Mouse (Mus musculus) CH12.LX (cell line): ENCODE results near the gene Mtmr10. TPM values are rescaled to one million over a fixed set of nuclear protein-coding genes. Genes with fewer than 3 reads are reported as not detected.
A peak's percentile ranks its signal among the peaks of the same experiment; 100 is the strongest.

Source experiments
- DNase-seq: peaks from one replicate; pipeline ENCODE4 v3.0.0-alpha.2; 2013; ENCODE audit errors: extremely low read depth
- H3K27ac ChIP-seq: 2 replicates; pipeline ENCODE4 v1.5.1; 2012; ENCODE audit warnings: low read depth, mild to moderate bottlenecking, control low read depth, moderate library complexity; ENCODE audit not compliant: insufficient read depth
- H3K27me3 ChIP-seq: replicated peaks from 2 replicates; pipeline ENCODE3; 2012; ENCODE audit warnings: inconsistent platforms
- H3K36me3 ChIP-seq, 2 experiments: replicated peaks in 1 of 2; 2 replicates each; pipeline versions ENCODE3 to v1.6.1; 2012; ENCODE audit warnings: inconsistent platforms in 1 of 2, low read length in 1 of 2, mild to moderate bottlenecking in 1 of 2, mixed read lengths in 1 of 2, moderate library complexity in 1 of 2; ENCODE audit not compliant: control insufficient read depth in 1 of 2, insufficient read depth in 1 of 2
- H3K4me1 ChIP-seq, 2 experiments: 2 replicates each; pipeline ENCODE4 v1.6.1; 2012; ENCODE audit warnings: inconsistent platforms in 1 of 2, moderate library complexity in 1 of 2; ENCODE audit not compliant: insufficient read depth in 2 of 2, control insufficient read depth in 1 of 2
- H3K4me2 ChIP-seq: 2 replicates; pipeline ENCODE4 v1.6.1; 2012; ENCODE audit warnings: low read depth, mild to moderate bottlenecking, control low read depth; ENCODE audit not compliant: poor library complexity, insufficient read depth, severe bottlenecking
- H3K4me3 ChIP-seq, 3 experiments: fragments of 150-350 bp in 1 of 3; sonication (generic) in 1 of 3; replicated peaks in 1 of 3; 2 replicates each; pipeline versions ENCODE3 to v1.5.1; 2011 to 2012; ENCODE audit warnings: low read depth in 2 of 3, low read length in 2 of 3, mild to moderate bottlenecking in 2 of 3, moderate library complexity in 2 of 3, control low read depth in 1 of 3, improper control_type of control experiment in 1 of 3, inconsistent platforms in 1 of 3, mixed read lengths in 1 of 3; ENCODE audit not compliant: poor library complexity in 1 of 3
- H3K79me2 ChIP-seq: replicated peaks from 2 replicates; pipeline ENCODE4 v1.6.1; 2012; ENCODE audit warnings: mild to moderate bottlenecking, moderate library complexity; ENCODE audit not compliant: control insufficient read depth, poor library complexity, insufficient read depth, severe bottlenecking; ENCODE audit errors: extremely low read depth
- H3K9ac ChIP-seq: 2 replicates; pipeline ENCODE4 v1.6.1; 2012; ENCODE audit warnings: low read depth, mild to moderate bottlenecking, control low read depth, moderate library complexity; ENCODE audit not compliant: insufficient read depth
- H3K9me3 ChIP-seq: replicated peaks from 2 replicates; pipeline ENCODE3; 2012; ENCODE audit warnings: low read length, inconsistent platforms, mixed read lengths
- BHLHE40 ChIP-seq: IDR thresholded peaks from 2 replicates; pipeline ENCODE4 v1.6.1; 2011; ENCODE audit warnings: mild to moderate bottlenecking, low read depth, low read length, improper control_type of control experiment
- CHD1 ChIP-seq: IDR thresholded peaks from 2 replicates; pipeline ENCODE4 v1.6.1; 2012; ENCODE audit warnings: low read depth, low read length, improper control_type of control experiment, inconsistent platforms
- CTCF ChIP-seq, 2 experiments: IDR thresholded peaks in 1 of 2; conservative IDR thresholded peaks in 1 of 2; 2 replicates each; pipeline ENCODE4 v1.5.1; 2011 to 2012; ENCODE audit warnings: low read depth in 2 of 2, low read length in 2 of 2, improper control_type of control experiment in 1 of 2, inconsistent platforms in 1 of 2, mild to moderate bottlenecking in 1 of 2, moderate library complexity in 1 of 2
- E2F4 ChIP-seq: IDR thresholded peaks from 2 replicates; pipeline ENCODE4 v1.6.1; 2011; ENCODE audit warnings: low read depth, low read length, improper control_type of control experiment; ENCODE audit not compliant: insufficient replicate concordance
- ETS1 ChIP-seq: conservative IDR thresholded peaks from 2 replicates; pipeline ENCODE4 v1.6.1; 2012; ENCODE audit warnings: low read depth, mild to moderate bottlenecking, inconsistent platforms, low read length, improper control_type of control experiment, moderate library complexity
- GABPA ChIP-seq: IDR thresholded peaks from 2 replicates; pipeline ENCODE4 v1.6.1; 2012; ENCODE audit warnings: low read depth, low read length, improper control_type of control experiment, inconsistent platforms; ENCODE audit not compliant: insufficient replicate concordance
- HCFC1 ChIP-seq: IDR thresholded peaks from 2 replicates; pipeline ENCODE4 v1.6.1; 2012; ENCODE audit warnings: low read depth, mild to moderate bottlenecking, inconsistent platforms, low read length, improper control_type of control experiment
- IRF4 ChIP-seq: IDR thresholded peaks from 2 replicates; pipeline ENCODE4 v1.6.1; 2014; ENCODE audit warnings: low read depth, mild to moderate bottlenecking, inconsistent platforms, low read length, improper control_type of control experiment
- JUN ChIP-seq: IDR thresholded peaks from 2 replicates; pipeline ENCODE4 v1.6.1; 2011; ENCODE audit warnings: low read depth, mild to moderate bottlenecking, low read length, improper control_type of control experiment, moderate library complexity; ENCODE audit not compliant: insufficient read depth
- KAT2A ChIP-seq: IDR thresholded peaks from 2 replicates; pipeline ENCODE4 v1.6.1; 2012; ENCODE audit warnings: low read length, improper control_type of control experiment, inconsistent platforms; ENCODE audit not compliant: insufficient replicate concordance
- MAFK ChIP-seq: IDR thresholded peaks from 2 replicates; pipeline ENCODE4 v1.6.1; 2011; ENCODE audit warnings: low read length, improper control_type of control experiment; ENCODE audit not compliant: insufficient replicate concordance
- MAX ChIP-seq: IDR thresholded peaks from 2 replicates; pipeline ENCODE4 v1.6.1; 2011; ENCODE audit warnings: low read length, improper control_type of control experiment
- MAZ ChIP-seq: IDR thresholded peaks from 2 replicates; pipeline ENCODE4 v1.6.1; 2012; ENCODE audit warnings: low read depth, mild to moderate bottlenecking, inconsistent platforms, low read length, improper control_type of control experiment, moderate library complexity
- MEF2A ChIP-seq: IDR thresholded peaks from 2 replicates; pipeline ENCODE4 v1.6.1; 2014; ENCODE audit warnings: low read depth, mild to moderate bottlenecking, inconsistent platforms, low read length, improper control_type of control experiment, borderline replicate concordance
- MXI1 ChIP-seq: IDR thresholded peaks from 2 replicates; pipeline ENCODE4 v1.6.1; 2011; ENCODE audit warnings: mild to moderate bottlenecking, low read depth, low read length, improper control_type of control experiment
- MYC ChIP-seq: IDR thresholded peaks from 2 replicates; pipeline ENCODE4 v1.6.1; 2011; ENCODE audit warnings: low read depth, mild to moderate bottlenecking, improper control_type of control experiment, low read length
- NELFE ChIP-seq: IDR thresholded peaks from 2 replicates; pipeline ENCODE4 v1.6.1; 2011; ENCODE audit warnings: low read depth, low read length, improper control_type of control experiment
- NRF1 ChIP-seq: IDR thresholded peaks from 2 replicates; pipeline ENCODE4 v1.6.1; 2014; ENCODE audit warnings: low read depth, mild to moderate bottlenecking, inconsistent platforms, low read length, improper control_type of control experiment, moderate library complexity
- PAX5 ChIP-seq: IDR thresholded peaks from 2 replicates; pipeline ENCODE4 v1.6.1; 2012; ENCODE audit warnings: low read length, inconsistent platforms, mixed read lengths
- POLR2A ChIP-seq: IDR thresholded peaks from 2 replicates; pipeline ENCODE4 v1.6.1; 2011; ENCODE audit warnings: low read depth, mild to moderate bottlenecking, improper control_type of control experiment, low read length
- POLR2AphosphoS2 ChIP-seq: IDR thresholded peaks from 2 replicates; pipeline ENCODE4 v1.6.1; 2011; ENCODE audit warnings: low read depth, low read length, improper control_type of control experiment
- RAD21 ChIP-seq: IDR thresholded peaks from 2 replicates; pipeline ENCODE4 v1.6.1; 2011; ENCODE audit warnings: low read depth, mild to moderate bottlenecking, low read length, improper control_type of control experiment, moderate library complexity
- RCOR1 ChIP-seq: conservative IDR thresholded peaks from 2 replicates; pipeline ENCODE4 v1.6.1; 2012; ENCODE audit warnings: low read depth, mild to moderate bottlenecking, inconsistent platforms, low read length, improper control_type of control experiment
- SIN3A ChIP-seq: IDR thresholded peaks from 2 replicates; pipeline ENCODE4 v1.6.1; 2012; ENCODE audit warnings: low read length, improper control_type of control experiment, inconsistent platforms
- SMC3 ChIP-seq: IDR thresholded peaks from 2 replicates; pipeline ENCODE4 v1.6.1; 2011; ENCODE audit warnings: low read depth, low read length, improper control_type of control experiment
- TCF12 ChIP-seq: IDR thresholded peaks from 2 replicates; pipeline ENCODE4 v1.6.1; 2014; ENCODE audit warnings: low read depth, mild to moderate bottlenecking, inconsistent platforms, low read length, improper control_type of control experiment
- UBTF ChIP-seq: IDR thresholded peaks from 2 replicates; pipeline ENCODE4 v1.6.1; 2012; ENCODE audit warnings: low read depth, mild to moderate bottlenecking, inconsistent platforms, low read length, improper control_type of control experiment, moderate library complexity
- USF2 ChIP-seq: conservative IDR thresholded peaks from 2 replicates; pipeline ENCODE4 v1.6.1; 2011; ENCODE audit warnings: low read depth, low read length, improper control_type of control experiment
- ZC3H11A ChIP-seq: IDR thresholded peaks from 2 replicates; pipeline ENCODE4 v1.6.1; 2012; ENCODE audit warnings: low read depth, mild to moderate bottlenecking, inconsistent platforms, low read length, improper control_type of control experiment
- ZKSCAN1 ChIP-seq: IDR thresholded peaks from 2 replicates; pipeline ENCODE4 v1.6.1; 2012; ENCODE audit warnings: low read depth, inconsistent platforms, low read length, improper control_type of control experiment, borderline replicate concordance
- ZMIZ1 ChIP-seq: IDR thresholded peaks from 2 replicates; pipeline ENCODE4 v1.6.1; 2012; ENCODE audit warnings: low read depth, mild to moderate bottlenecking, inconsistent platforms, low read length, improper control_type of control experiment
- ZNF384 ChIP-seq: IDR thresholded peaks from 2 replicates; pipeline ENCODE4 v1.6.1; 2012; ENCODE audit warnings: low read depth, low read length, improper control_type of control experiment, inconsistent platforms
- dilution Hi-C: fragments of 300-500 bp; cut with MboI; formaldehyde crosslinking; loops from 2 replicates; pipeline ENCODE4 v1.14.3; 2020; ENCODE audit warnings: low sequenced_read_pairs; ENCODE audit not compliant: extremely low pct_unique_long_range_greater_than_20kb, extremely low pct_ligation_motif_present
- in situ Hi-C: fragments of 300-500 bp; cut with MboI; formaldehyde crosslinking; loops from 3 replicates; pipeline ENCODE4 v1.14.3; 2019; ENCODE audit warnings: low sequenced_read_pairs, low pct_ligation_motif_present, low pct_unique_long_range_greater_than_20kb, mixed read lengths
- polyA plus RNA-seq: library from polyadenylated mRNA; unstranded; fragments of >175 nt; gene quantifications from 2 replicates; pipeline ENCODE4 v1.2.1, GENCODE M21; 2012; ENCODE audit warnings: low read depth; ENCODE audit not compliant: insufficient read length
- total RNA-seq, 2 experiments: library from RNA; depleted of rRNA; stranded (reverse); fragments of 300-350 nt in 1 of 2; fragments of >200 nt in 1 of 2; gene quantifications; 2 replicates each; pipeline ENCODE4 v1.2.3; 2012 to 2014

Mtmr10 gene
- total and polyA plus RNA-seq, 3 experiments, result 1.8 to 2.1 (median 2.0) TPM

DNA sequence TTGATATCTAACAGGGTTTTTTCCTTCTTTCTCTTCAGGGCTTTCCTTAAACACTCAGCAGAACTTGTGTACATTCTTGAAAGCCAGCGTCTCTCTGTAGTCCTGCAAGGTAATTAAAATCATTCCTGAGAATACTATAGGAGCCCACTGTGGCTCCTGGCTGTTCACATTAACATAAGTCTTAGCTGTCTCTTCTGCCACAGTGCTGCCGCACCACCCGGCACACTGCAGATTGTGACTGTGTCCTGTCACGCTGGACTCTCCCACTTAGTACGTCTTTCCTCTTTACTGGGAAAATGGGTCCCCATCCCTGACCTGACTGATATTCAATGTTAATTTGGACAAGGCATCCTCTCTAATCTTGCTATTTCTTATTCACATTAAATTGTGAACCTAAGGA is 33.7 kb downstream of the Mtmr10 start (continued):
- no peak for TF ChIP-seq NELFE
- TF ChIP-seq, all 38 proteins: peak for 0

DNA sequence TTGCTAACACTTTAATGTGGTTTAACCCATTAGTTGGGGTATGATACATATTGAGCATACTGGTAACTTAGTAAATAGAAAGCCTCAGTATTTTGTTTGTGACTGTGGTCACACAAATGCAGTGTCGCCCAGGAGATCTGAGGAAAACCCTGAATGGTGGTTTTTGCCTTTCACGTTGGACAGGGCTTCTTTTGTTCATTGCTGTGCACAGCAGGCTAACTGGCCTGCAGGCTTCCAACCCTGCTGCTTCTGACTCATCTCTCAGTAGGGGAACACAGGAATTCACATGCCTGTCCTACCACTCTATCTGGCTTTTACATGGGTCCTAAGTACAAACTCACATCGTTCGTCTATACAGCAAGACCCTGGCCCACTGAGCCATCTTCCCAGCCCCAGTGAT is 34.2 kb downstream of the Mtmr10 start:
- in situ Hi-C loops, result no loop called here
- no peak overlapping the region for H3K27ac ChIP-seq
- H3K4me1 ChIP-seq, result peaks cover 0 to 4% of the 10 kb centered on the region in 2 experiments; a peak in 1 of 4 replicates
- no peaks in the 10 kb centered on the region for H3K79me2 ChIP-seq
- DNase-seq, result no peak
- no peak overlapping the region for H3K4me3 ChIP-seq
- no peaks in the 10 kb centered on the region for H3K9me3 ChIP-seq
- dilution Hi-C loops, result no loop called here
- peaks cover 18 to 33% of the 10 kb centered on the region in 2 experiments for H3K36me3 ChIP-seq
- H3K4me2 ChIP-seq, result no peak overlapping the region
- no peaks in the 10 kb centered on the region for H3K27me3 ChIP-seq
- TF ChIP-seq MAZ (no peak), POLR2A (no peak), NRF1 (no peak), NELFE (no peak), ETS1 (no peak), KAT2A (no peak), GABPA (no peak), CHD1 (no peak), SIN3A (no peak), UBTF (no peak), HCFC1 (no peak), BHLHE40 (no peak), POLR2AphosphoS2 (no peak), JUN (no peak), ZNF384 (no peak), ZKSCAN1 (no peak)
- TF ChIP-seq, all 38 proteins: peak for 0
- H3K9ac ChIP-seq, result no peak overlapping the region

DNA sequence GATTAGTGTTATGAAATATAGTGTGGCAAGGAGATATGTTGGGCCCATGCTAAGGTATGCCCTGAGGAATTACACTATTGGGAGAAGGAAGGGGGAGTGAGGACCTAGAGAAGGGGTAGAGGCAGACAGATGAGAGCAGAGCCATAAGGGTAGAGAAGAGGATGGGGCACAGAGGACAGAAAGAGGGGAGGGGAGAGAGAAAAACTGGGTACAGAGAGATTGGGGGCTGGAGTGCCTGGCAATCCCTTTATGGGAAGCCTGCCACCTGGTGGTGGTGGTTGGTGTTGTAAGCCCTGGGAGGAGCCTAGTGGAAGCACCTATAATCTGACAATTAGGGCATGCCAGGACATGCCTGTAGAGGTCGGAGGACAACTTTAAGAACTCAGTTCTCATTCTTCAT is 39.4 kb downstream of the Mtmr10 start:
- Histone ChIP-seq H3K9ac (no peak overlapping the region), H3K9me3 (no peaks in the 10 kb centered on the region), H3K36me3 (peaks cover 3 to 9% of the 10 kb centered on the region in 2 experiments), H3K27ac (no peak overlapping the region), H3K79me2 (no peaks in the 10 kb centered on the region), H3K4me1 (peaks cover 4 to 12% of the 10 kb centered on the region in 2 experiments), H3K27me3 (no peaks in the 10 kb centered on the region), H3K4me3 (no peak overlapping the region), H3K4me2 (no peak overlapping the region)
- in situ Hi-C loops, result no loop called here
- dilution Hi-C loops, result no loop called here
- peak; percentile 87 for DNase-seq
- TF ChIP-seq POLR2AphosphoS2 (no peak), RCOR1 (no peak), CTCF (conservative IDR thresholded peaks at IDR 0.05 in 1 of 2, IDR thresholded peaks at IDR 0.05 in 1 of 2; ENCODE audit: low read depth in 2 of 2, low read length in 2 of 2) (peak; percentile 51 to 80; a peak in 3 of 4 replicates), MEF2A (no peak), MAZ (no peak), ZMIZ1 (no peak), POLR2A (no peak), TCF12 (0 out of 2 replicates have a peak, but pooled peaks have one; percentile 28), BHLHE40 (no peak), PAX5 (no peak), SMC3 (peak; percentile 91), MAX (no peak), HCFC1 (no peak), RAD21 (peak; percentile 61), ZNF384 (no peak), MXI1 (no peak), MYC (peak; percentile 56; the same call in 1 of the 2 replicates), ETS1 (no peak), ZC3H11A (no peak), IRF4 (0 out of 2 replicates have a peak, but pooled peaks have one; percentile 14), E2F4 (no peak), ZKSCAN1 (no peak), USF2 (no peak), MAFK (no peak)
